Mouse (Mus musculus): ENCODE results near the gene Kalrn.
"Not testable (repeated sequence)": the region's sequence is repeated elsewhere in the genome, so short reads cannot be mapped to it uniquely, and the experiment has no call there.

Kalrn gene

DNA sequence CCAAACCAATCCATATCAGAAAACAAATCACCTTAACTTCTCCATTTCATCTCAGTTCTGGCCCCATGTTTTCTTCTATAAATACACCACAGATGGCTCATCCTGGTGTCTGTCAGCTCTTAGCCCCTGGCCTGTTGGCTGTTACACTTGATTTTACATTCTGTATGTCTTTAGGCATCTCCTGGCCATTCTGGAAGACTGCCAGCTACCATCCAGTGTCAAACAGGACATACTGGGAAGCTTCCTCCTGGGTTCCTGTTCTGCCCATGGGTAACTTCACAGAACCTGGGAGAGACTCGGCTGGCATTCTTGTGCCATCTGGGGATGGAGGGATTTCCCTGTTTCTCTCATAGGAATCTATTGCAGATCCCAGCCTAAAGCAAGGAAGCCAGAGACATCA is 261.8 kb downstream of the Kalrn start:
- DNase-seq (ENCODE audit: low spot score) = no peak

DNA sequence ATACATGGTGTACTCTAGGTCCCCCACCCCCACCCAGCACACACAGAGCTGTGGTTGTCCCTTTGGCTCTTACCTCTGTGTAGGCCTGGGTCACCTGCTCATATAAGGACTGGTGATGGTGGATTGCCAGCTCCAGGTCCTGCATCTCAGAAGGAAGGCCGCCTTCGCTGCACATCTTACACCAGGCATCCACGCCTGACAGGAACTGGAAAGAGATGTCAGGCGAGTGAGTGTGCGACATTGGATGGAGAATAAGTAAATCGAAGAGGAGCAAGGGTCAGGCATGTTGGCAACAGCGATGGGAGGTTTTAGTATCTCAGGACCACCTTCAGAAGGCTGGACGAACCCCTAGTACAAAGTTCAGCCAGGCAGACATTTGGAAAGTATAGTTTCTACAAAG is 263.0 kb downstream of the Kalrn start:
- DNase-seq (ENCODE audit: low spot score) = no peak

DNA sequence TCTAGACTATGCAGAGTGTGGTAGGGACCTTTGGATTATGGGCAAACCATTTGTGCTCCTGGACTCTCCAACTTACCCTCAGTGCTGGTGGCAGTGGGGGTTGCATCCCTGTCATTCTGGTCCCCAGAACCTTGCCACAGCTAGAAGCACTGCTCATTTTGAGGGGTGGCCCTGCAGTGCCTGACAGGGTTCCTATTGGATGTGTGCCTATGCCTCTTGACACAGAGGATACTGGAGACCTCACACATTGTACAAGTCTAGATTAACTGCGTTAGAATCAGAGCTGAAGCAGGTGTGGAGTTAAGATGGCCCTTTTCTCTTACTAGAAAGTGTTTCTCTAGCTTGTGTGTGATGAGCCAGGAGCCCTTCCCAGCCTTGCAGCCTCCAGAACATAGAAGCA is 265.0 kb downstream of the Kalrn start:
- DNase-seq (ENCODE audit: low spot score) = no peak

DNA sequence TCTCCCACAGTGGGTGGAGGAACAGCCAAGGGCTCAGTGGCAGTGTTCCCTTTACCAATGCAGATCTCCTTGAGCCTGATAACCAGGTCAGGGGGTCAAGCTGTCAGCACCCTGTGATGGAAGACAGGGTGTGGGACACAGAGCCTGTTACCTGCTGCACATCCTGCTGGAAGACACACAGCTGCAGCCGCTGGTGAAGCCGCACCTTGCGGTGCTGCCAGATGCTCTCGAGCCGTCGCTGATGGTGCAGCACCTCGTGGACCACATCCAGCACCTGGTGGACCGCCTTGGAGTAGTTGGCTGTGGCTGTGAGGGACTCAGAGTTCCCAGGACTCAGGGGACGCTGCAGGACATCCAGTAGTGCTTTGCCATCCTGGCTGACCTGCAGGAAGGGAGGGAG is 265.9 kb downstream of the Kalrn start:
- no peak for DNase-seq (ENCODE audit: low spot score)

DNA sequence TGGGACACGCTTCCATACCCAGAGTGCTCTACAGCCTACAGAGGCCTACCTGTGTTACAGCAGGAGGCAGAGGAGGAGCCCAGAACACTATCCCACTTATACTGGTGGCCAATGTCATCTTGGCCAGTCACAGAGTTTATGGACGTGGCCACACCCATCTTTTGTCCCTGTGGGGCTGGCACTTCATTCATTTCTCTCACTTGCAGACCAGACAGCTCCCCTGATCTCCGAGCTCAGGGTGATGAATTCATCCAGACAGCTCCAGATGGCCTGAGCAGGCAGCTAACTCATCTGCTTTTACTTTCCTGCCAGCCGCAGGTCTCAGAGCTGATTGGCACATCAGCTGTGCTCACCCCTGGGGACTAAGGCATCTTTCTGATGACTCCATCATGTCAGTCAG is 267.7 kb downstream of the Kalrn start:
- no peak for DNase-seq (ENCODE audit: low spot score)

DNA sequence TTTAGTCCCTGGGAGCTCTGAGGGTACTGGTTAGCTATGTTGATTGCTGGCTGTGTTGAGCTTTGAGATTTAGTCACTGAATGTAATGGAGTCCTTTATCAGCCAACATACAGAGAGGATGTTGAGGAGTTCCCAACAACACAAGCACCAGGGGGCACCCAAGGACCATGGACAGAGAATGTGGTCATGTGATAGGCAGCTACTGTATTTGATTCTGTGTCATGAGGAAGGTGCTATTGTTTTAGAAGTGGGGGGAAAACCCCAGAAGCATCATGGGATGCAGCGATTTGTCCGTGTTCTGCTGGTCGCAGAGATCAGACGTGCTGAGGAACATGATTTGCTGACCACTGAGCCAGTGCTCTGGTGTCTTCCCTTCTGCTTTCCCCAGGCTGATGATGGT is 269.5 kb downstream of the Kalrn start:
- DNase-seq (ENCODE audit: low spot score) = not testable (repeated sequence)

DNA sequence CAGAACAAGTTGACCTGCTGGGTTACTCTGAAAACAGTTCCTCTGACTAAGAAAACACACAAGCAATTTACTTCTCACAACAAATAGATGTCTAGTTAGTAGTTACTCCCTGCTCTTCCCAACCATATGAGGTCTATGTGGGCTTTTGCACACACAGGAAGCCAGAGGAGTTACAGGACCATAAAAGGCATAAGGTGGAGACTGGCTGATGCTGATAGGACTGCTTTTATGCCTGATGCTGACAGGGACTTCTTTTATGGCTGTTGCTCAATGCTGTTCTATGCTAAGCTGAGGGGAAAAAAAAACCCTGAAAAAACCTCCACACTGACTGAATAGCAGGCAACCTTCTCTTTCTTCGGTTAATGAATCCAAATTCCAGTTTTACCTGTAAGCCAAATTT is 270.8 kb downstream of the Kalrn start:
- DNase-seq (ENCODE audit: low spot score) = no peak

DNA sequence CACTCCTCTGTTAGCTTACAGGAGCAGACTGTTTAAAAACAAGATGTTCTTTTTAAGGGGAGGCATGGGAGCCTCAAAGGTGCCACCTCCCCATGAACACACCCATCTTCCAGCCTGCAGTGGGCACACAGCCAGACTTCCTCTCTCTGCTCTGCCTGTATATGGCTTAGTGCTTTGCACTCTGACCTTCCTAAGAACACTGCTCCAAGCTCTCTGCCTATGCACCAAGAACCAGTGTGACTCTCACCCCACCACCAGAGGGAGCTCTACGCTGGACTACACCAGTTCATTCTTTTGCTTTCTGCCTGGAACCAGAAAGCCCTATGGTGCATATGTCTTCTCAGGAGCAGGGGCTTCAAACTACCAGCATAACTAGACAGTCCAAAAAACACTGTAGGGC is 271.3 kb downstream of the Kalrn start:
- peak; percentile 20 for DNase-seq (ENCODE audit: low spot score)

DNA sequence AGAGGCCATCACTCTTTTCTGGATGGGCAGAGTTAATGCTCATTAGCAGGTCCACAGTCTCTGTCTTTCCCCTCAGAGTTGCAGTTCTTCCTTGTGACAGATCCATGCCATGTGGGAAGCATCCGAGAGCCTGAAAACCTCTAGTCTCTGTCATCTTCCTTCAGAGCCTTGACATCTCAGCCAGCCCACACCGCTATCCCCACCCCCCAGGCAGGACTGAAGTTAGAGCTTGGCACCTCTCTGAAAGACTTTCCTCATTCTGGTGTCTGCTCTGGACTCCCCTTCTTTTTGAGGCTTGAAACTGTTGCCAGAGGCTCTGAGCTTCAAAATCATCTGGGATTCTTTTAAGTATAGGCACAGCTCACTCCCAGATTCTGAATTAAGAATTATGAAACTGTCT is 274.1 kb downstream of the Kalrn start:
- no peak for DNase-seq (ENCODE audit: low spot score)

DNA sequence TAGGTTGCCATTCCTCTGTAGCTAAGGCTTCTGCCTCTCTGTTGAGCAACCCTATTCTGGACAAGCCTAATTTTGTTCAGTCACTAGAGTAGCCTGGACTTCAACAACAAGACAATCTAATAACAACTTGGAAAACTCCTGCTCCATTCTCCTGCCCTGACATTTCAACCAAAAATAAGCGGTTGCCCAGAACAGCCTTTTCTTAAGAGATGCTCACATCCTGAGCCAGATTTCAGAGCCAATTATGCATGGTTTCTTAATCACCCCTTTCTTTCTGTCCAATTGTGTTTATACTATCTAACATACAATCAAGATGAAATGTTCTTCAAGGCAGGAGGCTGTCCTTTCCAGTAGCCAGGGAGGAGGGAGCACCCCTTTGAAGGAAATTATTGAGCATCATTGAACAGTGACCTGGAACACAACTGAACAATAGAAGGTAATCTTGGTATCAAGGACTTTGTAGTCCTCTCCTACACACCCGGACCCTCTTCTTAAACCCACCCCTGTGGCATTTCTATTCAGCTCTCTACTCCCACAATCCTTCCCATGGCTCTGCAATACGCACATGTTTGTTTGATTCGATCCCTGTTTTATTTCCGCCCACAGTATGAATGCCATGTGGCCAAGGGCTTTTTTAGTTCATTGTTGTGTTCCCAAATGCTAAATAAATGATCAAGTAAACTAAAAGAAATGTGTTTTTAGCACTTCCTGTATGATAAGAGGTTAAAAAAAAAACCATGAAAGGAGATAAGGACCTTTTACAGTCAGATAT is 275.2 kb downstream of the Kalrn start:
- no peak for DNase-seq (ENCODE audit: low spot score)

DNA sequence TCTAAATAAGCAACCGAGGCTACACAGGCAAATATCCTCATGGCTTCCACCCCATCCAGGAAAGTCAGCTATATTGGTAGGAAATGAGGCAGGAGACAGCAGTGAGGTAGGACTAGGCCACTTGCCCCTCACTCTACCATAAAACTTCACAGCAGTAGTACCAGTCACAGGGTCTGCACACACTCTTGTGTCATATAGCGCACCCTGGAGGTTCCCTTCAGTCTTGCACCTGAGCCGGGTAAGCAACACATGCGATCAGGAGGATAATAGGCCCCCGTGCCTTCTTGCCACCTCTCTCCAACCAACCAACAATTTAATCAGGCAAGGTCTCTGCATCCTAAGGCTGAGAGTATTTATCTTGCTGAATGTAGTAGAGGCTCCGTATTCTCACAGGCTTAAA is 278.8 kb downstream of the Kalrn start:
- no peak for DNase-seq (ENCODE audit: low spot score)

DNA sequence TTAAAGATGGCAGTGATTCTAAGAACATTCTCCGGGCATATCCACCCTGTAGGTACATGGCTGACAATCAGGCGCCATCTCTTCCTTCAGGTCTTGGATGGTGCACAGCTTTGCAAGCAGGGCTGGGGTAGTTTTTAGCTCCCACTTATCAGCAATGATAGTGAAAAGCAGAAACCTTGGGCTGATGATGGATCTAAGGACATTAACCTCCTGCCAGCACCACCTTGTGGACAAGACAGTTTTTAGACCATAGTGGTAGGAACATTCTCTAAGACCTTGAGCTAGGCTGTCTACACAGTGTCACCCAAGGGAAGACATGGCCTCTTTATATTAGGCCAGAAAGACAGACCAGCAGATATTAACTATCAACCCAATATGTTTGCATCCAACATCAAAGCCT is 279.7 kb downstream of the Kalrn start:
- DNase-seq (ENCODE audit: low spot score) = no peak

DNA sequence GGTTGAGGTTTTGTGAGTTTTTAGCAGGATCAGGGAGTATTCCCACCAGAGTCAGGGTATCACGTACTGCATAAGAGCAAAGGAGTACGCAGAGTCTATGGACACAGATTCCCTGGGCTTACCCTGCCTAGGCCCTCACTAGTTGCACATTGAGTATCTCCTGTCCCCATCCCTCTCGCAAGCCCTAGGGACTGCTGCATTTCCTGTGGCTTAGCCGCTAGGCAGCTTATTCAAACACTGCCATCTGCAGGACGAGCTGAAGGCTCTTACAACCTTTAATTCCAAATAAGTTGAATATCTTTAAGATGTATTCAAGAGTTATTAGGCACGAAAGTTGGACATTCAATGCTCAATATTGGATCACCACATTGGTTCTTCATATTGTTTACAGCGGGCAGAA is 283.7 kb downstream of the Kalrn start:
- DNase-seq (ENCODE audit: low spot score) = no peak

DNA sequence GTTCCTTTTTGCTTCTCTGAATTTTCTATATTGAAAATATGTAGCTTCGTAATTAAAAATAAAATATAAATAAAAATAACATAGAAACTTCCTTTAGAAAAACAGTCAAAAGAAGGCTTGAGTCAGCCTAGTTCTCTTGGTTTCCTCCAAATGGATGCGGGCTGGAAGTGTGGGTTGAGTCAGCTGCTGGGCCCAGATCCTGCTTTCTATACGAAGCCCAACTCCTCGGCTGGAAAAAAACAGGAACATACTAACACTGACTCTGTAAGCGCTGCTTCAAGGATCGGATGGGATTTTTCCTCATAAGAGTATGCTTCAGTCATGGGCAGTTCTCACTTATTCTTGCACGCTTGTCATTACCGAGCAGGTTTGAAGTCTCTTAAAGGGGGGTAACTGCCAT is 291.3 kb downstream of the Kalrn start:
- DNase-seq (ENCODE audit: low spot score) = no peak

DNA sequence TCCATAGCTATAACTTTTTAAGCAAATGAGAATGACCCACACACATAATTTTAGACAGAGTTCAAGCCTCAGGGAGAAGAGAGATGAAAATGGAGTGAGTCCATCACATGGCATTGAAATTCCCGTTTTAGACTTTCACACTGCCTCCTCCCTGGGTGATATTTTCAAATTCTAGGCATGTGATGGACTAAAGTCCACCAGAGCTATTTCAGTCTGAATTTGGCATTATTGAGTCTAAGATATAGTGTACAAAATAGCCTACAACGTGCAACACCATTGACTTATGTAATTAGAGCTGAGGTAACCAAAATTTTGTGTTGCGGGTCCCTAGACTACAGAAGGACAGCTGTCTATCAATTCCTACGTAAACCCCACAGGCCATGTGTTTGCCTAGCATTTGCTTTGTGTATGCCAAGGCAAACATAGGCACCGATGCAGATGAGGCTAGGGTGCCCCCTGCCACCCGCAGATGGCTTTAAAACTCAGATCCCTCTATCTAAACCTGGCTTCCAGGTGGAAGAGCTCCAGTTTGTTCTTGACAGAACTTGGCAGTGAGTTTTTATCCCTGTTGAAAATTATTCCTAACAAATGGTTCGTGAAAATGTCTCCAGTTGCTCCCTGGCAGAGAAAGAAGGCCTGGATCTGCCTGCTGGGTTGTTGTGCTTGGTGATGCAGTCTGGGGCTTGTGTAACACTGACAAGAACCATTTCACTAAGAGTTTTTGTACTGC is 293.5 kb downstream of the Kalrn start:
- no peak for DNase-seq (ENCODE audit: low spot score)

DNA sequence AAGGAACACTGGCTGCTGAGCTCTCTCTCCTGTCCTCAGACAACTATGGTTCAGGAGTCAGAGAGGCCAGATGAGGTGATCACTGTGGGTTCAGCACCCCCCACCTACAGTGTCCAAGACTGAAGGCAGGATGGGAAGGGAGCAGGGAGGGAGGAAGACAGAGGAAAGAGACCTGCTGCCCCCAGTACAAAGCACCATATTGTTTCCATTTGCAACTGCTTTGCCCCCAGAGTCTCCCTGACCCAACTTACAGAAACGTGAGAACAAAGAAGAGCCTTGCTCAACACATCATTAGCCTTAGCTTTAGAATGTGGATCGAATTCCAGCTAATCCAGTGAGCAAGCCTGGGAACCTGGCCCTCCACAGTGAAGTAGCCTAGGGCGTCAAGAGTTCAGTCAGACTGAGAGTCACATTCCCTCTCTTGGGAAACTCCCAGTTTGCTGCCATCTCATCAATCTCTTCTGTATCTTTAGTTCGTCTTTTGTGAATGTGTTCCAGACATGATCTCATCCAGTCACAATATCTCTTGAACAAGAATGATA is 295.0 kb downstream of the Kalrn start:
- no peak for DNase-seq (ENCODE audit: low spot score)

DNA sequence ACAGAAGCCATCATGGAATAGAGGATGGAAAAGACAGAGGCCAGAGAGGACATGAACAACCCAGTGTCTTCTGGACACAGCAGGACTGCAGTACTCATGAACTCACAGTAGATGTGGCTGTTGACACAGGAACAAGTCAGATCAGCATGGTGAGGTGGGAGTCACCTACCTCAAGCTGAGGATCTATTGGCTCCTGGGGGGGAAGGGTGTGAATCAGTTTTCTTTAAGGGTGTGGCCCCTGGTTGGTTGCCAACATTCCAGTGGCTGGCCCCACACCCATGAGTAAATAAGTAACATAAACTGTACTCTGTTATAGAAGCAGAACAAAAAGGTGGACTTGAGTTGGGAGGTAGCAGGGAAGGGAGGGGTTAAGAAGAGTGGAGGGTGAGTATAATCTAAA is 298.7 kb downstream of the Kalrn start:
- DNase-seq (ENCODE audit: low spot score) = no peak

DNA sequence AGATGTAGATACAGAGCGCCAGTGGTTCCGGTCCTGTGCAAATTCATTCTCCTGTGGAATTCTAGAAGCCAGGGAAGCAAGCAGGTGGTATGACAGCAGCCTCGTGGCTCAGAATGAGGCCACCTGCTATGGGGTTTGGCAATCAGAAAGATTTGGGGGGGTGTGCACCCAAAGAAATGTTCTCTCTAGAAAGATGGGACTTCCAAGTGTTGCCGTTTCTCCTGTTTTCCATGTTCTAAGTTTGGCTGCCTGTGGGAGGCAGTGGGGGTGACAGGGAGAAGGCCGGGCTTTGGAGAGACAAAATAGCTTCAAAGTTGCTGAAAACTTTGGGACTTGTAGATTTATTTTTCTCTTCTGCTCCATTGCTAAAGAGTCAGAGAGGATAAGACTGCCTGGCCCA is 301.9 kb downstream of the Kalrn start:
- DNase-seq (ENCODE audit: low spot score) = no peak

DNA sequence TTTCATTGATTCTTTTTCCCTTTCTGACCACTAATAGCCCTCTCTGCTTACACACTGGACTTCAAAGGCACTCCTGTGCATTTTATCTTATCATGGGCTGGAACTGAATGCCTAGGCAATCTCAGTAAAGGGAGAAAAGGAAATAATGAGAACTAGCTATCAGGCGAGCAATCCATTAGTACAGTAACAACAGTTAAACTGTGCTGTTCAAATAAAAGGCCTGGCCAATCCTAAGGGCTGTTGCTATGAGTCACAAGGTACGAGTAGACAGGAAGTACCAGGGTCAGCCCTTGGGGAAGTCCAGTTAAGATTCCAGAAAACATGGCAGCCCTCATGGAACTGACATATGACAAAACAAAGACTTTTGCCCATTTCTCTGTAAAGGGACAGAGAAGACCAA is 302.7 kb downstream of the Kalrn start:
- no peak for DNase-seq (ENCODE audit: low spot score)

DNA sequence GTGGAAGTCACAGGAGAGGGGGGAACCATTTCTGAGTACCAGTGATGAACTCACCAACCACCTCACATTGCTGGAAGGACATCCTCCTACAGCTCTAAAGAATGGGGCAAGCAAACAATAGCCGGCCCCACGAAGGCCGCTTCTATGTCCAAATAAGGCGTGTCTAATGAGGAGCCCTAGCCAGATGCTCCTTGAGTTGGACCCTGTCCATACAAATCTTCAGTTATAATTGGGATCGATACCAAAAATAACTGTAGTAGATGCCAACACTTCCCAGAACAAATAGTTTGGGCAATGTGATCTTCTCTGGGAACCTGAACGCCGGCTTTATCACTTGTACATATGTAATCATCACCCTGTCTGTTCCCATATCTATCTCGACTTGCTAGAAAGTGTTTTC is 303.7 kb downstream of the Kalrn start:
- DNase-seq (ENCODE audit: low spot score) = no peak

DNA sequence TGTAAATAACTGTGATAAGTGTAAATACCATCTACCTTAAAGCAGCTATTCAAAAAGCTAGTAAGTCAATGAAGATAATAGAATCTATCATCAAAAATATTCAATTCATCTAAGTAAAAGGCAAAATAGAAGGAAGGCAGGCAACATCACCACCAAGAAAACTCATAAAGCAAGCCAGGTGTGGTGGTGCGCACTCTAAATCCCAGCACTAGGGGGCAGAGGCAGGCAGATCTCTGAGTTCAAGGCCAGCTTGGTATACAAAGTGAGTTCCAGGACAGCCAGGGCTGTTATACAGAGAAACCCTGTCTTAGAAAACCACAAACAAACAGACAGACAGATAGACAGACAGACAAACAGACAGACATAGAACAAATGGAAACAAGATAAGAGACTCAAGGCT is 305.6 kb downstream of the Kalrn start:
- no peak for DNase-seq (ENCODE audit: low spot score)

DNA sequence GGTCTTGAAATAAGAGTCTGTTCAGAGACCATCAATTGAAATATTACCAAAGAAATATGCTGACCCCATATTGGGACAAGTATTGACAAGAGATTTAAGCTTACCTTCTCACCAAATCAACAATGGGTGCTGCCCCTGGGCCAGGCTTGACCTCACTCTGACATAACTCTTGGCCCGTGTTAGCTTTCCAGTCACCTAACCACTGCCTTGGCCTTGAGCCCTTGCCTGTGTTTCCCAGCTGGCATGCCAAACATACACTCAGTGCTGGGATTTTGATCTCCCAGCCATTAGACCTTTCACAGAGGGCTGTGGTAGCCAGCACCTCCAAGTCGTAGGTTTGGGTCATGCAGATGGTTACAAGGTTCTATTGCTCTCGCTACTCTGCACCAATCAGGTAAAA is 308.7 kb downstream of the Kalrn start:
- no peak for DNase-seq (ENCODE audit: low spot score)

DNA sequence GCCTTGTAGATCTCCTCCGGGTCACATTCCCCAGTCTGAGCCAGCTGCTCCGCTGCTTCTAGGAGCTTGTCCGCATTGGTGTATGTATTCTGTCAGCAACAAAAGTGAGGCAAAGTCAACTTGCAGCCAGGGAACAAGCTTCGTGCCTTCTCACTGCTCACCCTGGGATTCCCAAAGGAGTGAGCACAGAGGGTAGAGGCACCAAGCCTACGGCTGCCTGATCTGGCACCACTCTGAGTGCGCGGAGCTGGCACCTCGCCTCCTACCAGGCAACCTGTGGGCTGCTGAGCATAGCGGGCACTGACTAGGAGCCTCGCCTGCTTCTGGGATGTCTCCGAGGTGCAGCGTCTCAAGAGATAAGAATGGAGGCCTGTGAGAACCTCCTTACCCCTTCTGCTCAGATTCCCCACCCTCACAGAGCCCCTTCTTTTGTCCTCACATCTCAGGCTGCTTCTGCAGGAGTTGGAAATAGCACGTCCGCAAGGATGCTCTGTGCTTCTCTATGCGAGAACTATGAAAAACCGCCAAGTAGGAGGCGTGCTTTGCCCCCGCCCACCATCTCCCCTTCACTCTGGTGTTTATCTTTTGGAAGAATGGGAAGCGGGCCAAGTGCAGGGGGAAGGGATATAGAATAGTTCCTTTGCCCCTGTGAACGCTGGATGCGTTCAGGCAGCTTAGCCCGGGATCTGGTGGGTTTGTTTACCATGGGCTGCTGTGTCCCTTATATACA is 310.4 kb downstream of the Kalrn start:
- DNase-seq (ENCODE audit: low spot score) = no peak
